Mouse (Mus musculus): Measurements from ENCODE around the gene Epn2. TPM values are rescaled to one million over a fixed set of nuclear protein-coding genes. Genes with fewer than 3 reads are reported as not detected.

Epn2 gene
- polyA plus RNA-seq, 1 experiment: 3.2 TPM

DNA sequence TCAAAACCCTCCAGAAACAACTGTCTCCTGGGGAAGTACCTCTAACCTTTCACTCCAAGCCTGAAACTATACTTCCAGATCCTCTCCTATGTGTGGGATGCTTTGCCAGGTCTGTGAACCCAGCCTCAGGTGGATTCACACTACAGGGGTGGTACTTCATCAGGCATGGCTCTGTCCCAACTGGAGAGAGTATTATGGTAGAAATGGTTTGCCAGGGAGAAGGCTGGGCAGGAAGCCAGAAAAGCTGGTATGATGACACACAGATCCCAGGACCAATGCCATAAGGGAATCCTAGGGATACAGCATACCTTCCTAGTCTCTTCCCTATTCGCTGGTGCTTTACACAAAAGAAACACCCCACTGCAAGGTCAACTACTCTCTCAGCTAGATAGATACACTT is 52.6 kb downstream of the Epn2 start:
- peaks cover 16% of the 10 kb centered on the region for H3K4me1 ChIP-seq (ENCODE audit: control insufficient read depth, insufficient read depth, low read length)
- no peak for TF ChIP-seq CTCF (IDR thresholded peaks at IDR 0.05; ENCODE audit: low read depth, low read length)
- TF ChIP-seq POLR2A (IDR thresholded peaks at IDR 0.05; ENCODE audit: borderline replicate concordance, low read depth, low read length): no peak
- H3K27ac ChIP-seq (ENCODE audit: insufficient read depth, low read depth, low read length): no peak overlapping the region
- H3K4me3 ChIP-seq (ENCODE audit: insufficient read depth, low read length): no peak overlapping the region

GRCm38 (mm10) chr11:61519484-61520107 is 59.9 kb downstream of the Epn2 start:
- Histone ChIP-seq H3K27ac (ENCODE audit: insufficient read depth, low read depth, low read length) (no peak overlapping the region), H3K4me1 (ENCODE audit: control insufficient read depth, insufficient read depth, low read length) (peaks cover 14% of the 10 kb centered on the region), H3K4me3 (ENCODE audit: insufficient read depth, low read length) (no peak overlapping the region)
- TF ChIP-seq CTCF (IDR thresholded peaks at IDR 0.05; ENCODE audit: low read depth, low read length): no peak
- no peak for TF ChIP-seq POLR2A (IDR thresholded peaks at IDR 0.05; ENCODE audit: borderline replicate concordance, low read depth, low read length)

GRCm38 (mm10) chr11:61518871-61519270 is 60.6 kb downstream of the Epn2 start:
- Histone ChIP-seq H3K4me1 (ENCODE audit: control insufficient read depth, insufficient read depth, low read length) (peaks cover 14% of the 10 kb centered on the region), H3K4me3 (ENCODE audit: insufficient read depth, low read length) (no peak overlapping the region), H3K27ac (ENCODE audit: insufficient read depth, low read depth, low read length) (no peak overlapping the region)
- TF ChIP-seq CTCF (IDR thresholded peaks at IDR 0.05; ENCODE audit: low read depth, low read length) (no peak), POLR2A (IDR thresholded peaks at IDR 0.05; ENCODE audit: borderline replicate concordance, low read depth, low read length) (no peak)

DNA sequence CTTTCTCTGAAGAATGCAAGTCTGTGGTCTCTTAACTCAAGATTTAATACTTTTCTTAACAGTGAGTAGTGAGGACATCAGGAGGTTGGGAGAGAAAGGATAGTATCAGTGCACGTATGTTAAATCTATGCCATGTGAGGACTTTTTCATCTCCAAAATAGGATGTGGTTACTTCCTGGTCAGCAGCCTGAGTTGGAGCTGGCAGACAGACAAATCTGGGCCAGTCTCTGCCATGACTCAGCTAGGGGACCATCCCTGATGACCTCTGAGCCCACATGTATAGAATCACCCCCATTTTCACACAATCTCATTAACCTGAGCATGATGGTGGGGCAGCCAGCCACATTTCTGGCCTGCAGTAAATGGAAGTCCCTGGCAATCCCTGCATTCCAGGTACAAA is 61.5 kb downstream of the Epn2 start:
- no peak overlapping the region for H3K4me3 ChIP-seq (ENCODE audit: insufficient read depth, low read length)
- TF ChIP-seq POLR2A (IDR thresholded peaks at IDR 0.05; ENCODE audit: borderline replicate concordance, low read depth, low read length): no peak
- no peak for TF ChIP-seq CTCF (IDR thresholded peaks at IDR 0.05; ENCODE audit: low read depth, low read length)
- peaks cover 14% of the 10 kb centered on the region for H3K4me1 ChIP-seq (ENCODE audit: control insufficient read depth, insufficient read depth, low read length)
- no peak overlapping the region for H3K27ac ChIP-seq (ENCODE audit: insufficient read depth, low read depth, low read length)

DNA sequence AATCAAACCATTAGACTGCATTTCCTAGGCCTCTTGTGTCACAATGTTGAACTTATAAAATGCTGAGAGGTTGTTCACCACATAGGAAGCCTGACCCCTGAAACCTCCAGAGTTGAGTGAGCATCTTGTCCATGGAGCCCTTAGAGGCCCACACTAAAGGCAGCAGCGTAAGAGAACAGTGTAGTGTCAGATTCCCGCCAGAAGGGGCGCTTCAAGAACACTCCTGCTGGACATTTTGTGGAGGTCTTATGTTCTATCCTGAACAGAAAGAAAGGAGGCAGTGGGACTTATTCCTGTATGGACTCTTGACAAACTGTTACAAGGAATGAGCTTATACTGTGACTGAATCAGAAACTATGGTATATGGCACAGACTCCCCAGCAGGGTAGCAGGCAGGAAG is 64.5 kb downstream of the Epn2 start:
- Histone ChIP-seq H3K27ac (ENCODE audit: insufficient read depth, low read depth, low read length) (no peak overlapping the region), H3K4me1 (ENCODE audit: control insufficient read depth, insufficient read depth, low read length) (peaks cover 14% of the 10 kb centered on the region), H3K4me3 (ENCODE audit: insufficient read depth, low read length) (no peak overlapping the region)
- TF ChIP-seq CTCF (IDR thresholded peaks at IDR 0.05; ENCODE audit: low read depth, low read length): no peak
- no peak for TF ChIP-seq POLR2A (IDR thresholded peaks at IDR 0.05; ENCODE audit: borderline replicate concordance, low read depth, low read length)

DNA sequence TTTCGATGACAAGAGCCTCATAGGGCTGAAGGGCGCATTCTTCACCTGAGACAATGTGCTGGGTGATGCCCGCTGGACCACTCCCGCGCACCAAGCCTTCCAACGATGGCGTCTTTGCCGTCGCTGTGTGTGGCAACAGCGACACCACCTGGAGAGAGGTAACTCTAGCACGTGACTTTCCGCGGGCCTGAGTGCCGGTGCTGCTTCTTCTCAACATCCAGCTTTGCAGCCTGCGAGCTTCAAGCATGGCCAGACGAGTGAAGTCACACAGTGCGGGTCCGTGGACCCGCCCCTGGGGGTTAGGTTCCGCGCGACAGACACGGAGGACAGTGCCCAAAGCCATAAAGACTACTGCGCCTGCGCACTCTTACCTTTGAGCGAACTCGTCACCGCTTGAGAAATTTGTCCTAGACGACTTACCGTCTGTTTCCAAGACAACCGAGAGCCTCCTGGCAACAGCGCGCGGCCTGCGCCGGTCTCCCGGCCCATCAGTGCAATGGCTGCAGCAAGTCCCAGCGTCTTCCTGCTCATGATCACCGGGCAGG is 74.7 kb downstream of the Epn2 start, which contains the start of gene B9d1:
B9d1 (plus strand) TSS at position 432 of the 545 bp plus-strand sequence.
- H3K4me1 ChIP-seq (ENCODE audit: control insufficient read depth, insufficient read depth, low read length): peaks cover 6% of the 10 kb centered on the region
- H3K4me3 ChIP-seq (ENCODE audit: insufficient read depth, low read length): peak within 1 kb of the TSS; percentile 74
- peak within 1 kb of the TSS; percentile 67 for H3K27ac ChIP-seq (ENCODE audit: insufficient read depth, low read depth, low read length)
- peak; percentile 97 for TF ChIP-seq CTCF (IDR thresholded peaks at IDR 0.05; ENCODE audit: low read depth, low read length)
- TF ChIP-seq POLR2A (IDR thresholded peaks at IDR 0.05; ENCODE audit: borderline replicate concordance, low read depth, low read length): no peak

DNA sequence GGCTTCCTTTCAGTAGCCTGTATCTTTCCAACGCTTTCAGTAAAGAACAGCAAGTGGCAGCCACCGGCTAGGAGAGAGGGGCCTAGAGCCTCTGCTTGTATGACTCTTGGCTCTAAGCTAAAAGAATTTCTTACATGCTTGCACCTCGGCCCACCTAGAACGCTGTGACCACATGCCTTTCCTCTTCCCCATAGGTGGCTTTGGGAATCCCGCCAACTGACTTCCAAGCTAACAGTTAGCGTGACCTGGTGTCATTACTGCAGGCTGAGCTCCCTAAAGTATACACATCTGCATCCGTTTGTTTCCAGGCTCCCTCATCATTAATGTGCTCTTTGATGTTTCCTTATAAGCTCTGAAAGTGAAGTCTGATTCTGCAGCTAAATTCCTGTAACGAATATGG is 75.6 kb downstream of the Epn2 start:
- peaks cover 13% of the 10 kb centered on the region for H3K4me1 ChIP-seq (ENCODE audit: control insufficient read depth, insufficient read depth, low read length)
- no peak overlapping the region for H3K27ac ChIP-seq (ENCODE audit: insufficient read depth, low read depth, low read length)
- no peak overlapping the region for H3K4me3 ChIP-seq (ENCODE audit: insufficient read depth, low read length)
- TF ChIP-seq CTCF (IDR thresholded peaks at IDR 0.05; ENCODE audit: low read depth, low read length) (no peak), POLR2A (IDR thresholded peaks at IDR 0.05; ENCODE audit: borderline replicate concordance, low read depth, low read length) (no peak)

DNA sequence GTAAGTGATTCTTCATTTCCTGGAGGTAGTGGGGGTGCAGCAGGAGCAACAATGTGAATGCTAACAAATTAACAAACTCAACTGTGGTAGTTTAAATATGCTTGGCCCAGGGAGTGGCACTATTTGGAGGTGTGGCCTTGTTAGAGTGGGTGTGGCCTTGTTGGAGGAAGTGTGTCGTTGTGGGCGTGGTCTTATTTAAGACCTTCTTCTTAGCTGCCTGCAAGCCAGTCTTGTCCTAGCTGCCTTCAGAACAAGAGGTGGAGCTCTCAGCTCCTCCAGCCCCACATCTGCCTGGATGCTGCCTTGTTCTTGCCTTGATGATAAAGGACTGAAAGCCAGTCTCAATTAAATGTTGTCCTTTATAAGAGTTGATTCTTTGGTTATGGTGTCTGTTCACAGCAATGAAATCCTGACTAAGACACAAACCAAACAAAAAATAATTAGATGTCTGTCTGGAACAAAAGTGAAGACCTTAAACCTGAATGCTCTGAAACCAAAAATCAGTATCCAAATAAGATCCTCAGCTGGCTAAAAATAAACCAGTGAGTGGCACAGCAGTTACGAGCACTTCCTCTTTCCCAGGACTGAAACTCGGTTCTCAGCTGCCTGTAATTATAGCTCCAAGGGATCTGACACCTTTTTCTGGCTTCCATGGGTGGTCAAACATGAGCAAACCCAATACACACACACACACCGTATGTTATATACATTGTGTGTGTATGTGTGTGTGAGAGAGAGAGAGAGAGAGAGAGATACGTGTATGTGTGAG is 80.6 kb downstream of the Epn2 start:
- H3K4me1 ChIP-seq (ENCODE audit: control insufficient read depth, insufficient read depth, low read length): peaks cover 35% of the 10 kb centered on the region
- peak overlapping the region; percentile 94 for H3K27ac ChIP-seq (ENCODE audit: insufficient read depth, low read depth, low read length)
- H3K4me3 ChIP-seq (ENCODE audit: insufficient read depth, low read length): 0 out of 2 replicates have a peak overlapping the region, but pooled peaks have one; percentile 3
- no peak for TF ChIP-seq POLR2A (IDR thresholded peaks at IDR 0.05; ENCODE audit: borderline replicate concordance, low read depth, low read length)
- TF ChIP-seq CTCF (IDR thresholded peaks at IDR 0.05; ENCODE audit: low read depth, low read length): no peak

DNA sequence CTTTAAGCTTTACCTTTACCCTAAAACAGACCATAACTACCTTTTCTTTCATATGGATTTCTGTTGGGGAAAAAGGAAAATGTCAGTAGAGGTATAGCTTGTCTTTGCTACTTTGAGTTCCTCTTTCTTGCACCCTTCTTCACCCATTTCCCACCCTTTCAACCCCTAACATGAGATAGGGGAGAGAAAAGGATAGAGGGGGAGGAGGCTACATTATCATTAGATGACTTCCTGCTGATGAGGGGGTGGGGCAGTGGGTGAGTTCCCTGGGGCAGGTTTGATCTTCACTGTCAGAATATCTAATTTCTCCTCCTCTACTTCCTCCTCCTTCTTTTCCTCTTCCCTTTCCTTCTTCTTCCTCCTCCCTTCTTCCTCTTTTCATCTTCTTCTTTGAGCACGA is 82.0 kb downstream of the Epn2 start:
- H3K4me3 ChIP-seq (ENCODE audit: insufficient read depth, low read length): no peak overlapping the region
- H3K4me1 ChIP-seq (ENCODE audit: control insufficient read depth, insufficient read depth, low read length): peaks cover 40% of the 10 kb centered on the region
- TF ChIP-seq POLR2A (IDR thresholded peaks at IDR 0.05; ENCODE audit: borderline replicate concordance, low read depth, low read length): no peak
- TF ChIP-seq CTCF (IDR thresholded peaks at IDR 0.05; ENCODE audit: low read depth, low read length): no peak
- H3K27ac ChIP-seq (ENCODE audit: insufficient read depth, low read depth, low read length): peak overlapping the region; percentile 32; the same call in 1 of the 2 replicates

- Histone ChIP-seq H3K4me3 (ENCODE audit: insufficient read depth, low read length) (no peak overlapping the region), H3K4me1 (ENCODE audit: control insufficient read depth, insufficient read depth, low read length) (peaks cover 38% of the 10 kb centered on the region), H3K27ac (ENCODE audit: insufficient read depth, low read depth, low read length) (no peak overlapping the region)
- TF ChIP-seq CTCF (IDR thresholded peaks at IDR 0.05; ENCODE audit: low read depth, low read length) (no peak), POLR2A (IDR thresholded peaks at IDR 0.05; ENCODE audit: borderline replicate concordance, low read depth, low read length) (no peak)
Measured at GRCm38 (mm10) chr11:61495528-61495927, 84.0 kb downstream of the Epn2 start.

All from bone marrow macrophage, adult 2 months (primary cell).